In genomic region chr3:133092936-133093335, GRCm38 (mm10) we compare ENCODE assay signal across 9 mouse cellular contexts. TPM values are rescaled to one million over a fixed set of nuclear protein-coding genes. Genes with fewer than 3 reads are reported as not detected.
DNase-seq lines count a peak whose midpoint lies in the region; ATAC-seq lines count a peak whose summit lies in the region.
"Had no signal": no experiment of that assay in that cellular context is flagged by ENCODE, and none has a peak within 500 bp of the region (broad histone marks: within the 10 kb centered on the region; RNA-seq: fewer than 3 reads in every experiment).

No protein-coding gene starts in this region.

- peak overlapping the region; percentile 68 for H3K4me3 ChIP-seq in kidney, embryonic 14.5 days (ENCODE audit: low read length)
- peak overlapping the region; percentile 78 for H3K4me3 ChIP-seq in embryonic facial prominence, embryonic 15.5 days (replicated peaks)
- peak overlapping the region; percentile 73 for H3K4me3 ChIP-seq in limb, embryonic 12.5 days (replicated peaks)
- H3K4me3 ChIP-seq in neural tube, embryonic 12.5 days, result no peak overlapping the region

- WGBS in kidney, embryonic 14.5 days, result 81% methylated on average over 1 of the region's 1 CpGs
- 81% methylated on average over 1 of the region's 1 CpGs for WGBS in embryonic facial prominence, embryonic 15.5 days
- 89% methylated on average over 1 of the region's 1 CpGs for WGBS in limb, embryonic 12.5 days
- 91% methylated on average over 1 of the region's 1 CpGs for WGBS in neural tube, embryonic 12.5 days

- peak overlapping the region; percentile 54 for H3K4me2 ChIP-seq in kidney, embryonic 14.5 days (replicated peaks; ENCODE audit: low read depth, low read length)
- peak overlapping the region; percentile 47 for H3K4me2 ChIP-seq in embryonic facial prominence, embryonic 15.5 days (replicated peaks)
- H3K4me2 ChIP-seq in limb, embryonic 12.5 days, result peak overlapping the region; percentile 69
- peak overlapping the region; percentile 69 for H3K4me2 ChIP-seq in neural tube, embryonic 12.5 days (replicated peaks)

- no peaks in the 10 kb centered on the region for H3K27me3 ChIP-seq in kidney, embryonic 14.5 days (ENCODE audit: control insufficient read depth, insufficient read depth, low read length)
- H3K27me3 ChIP-seq in embryonic facial prominence, embryonic 15.5 days, result no peaks in the 10 kb centered on the region
- no peaks in the 10 kb centered on the region for H3K27me3 ChIP-seq in limb, embryonic 12.5 days
- H3K27me3 ChIP-seq in neural tube, embryonic 12.5 days (replicated peaks), result no peaks in the 10 kb centered on the region

- peaks cover 14% of the 10 kb centered on the region; the same call in 1 of the 2 replicates for H3K4me1 ChIP-seq in kidney, embryonic 14.5 days (ENCODE audit: control insufficient read depth, insufficient read depth, low read length)
- H3K4me1 ChIP-seq in embryonic facial prominence, embryonic 15.5 days, result peaks cover 22% of the 10 kb centered on the region
- peaks cover 20% of the 10 kb centered on the region for H3K4me1 ChIP-seq in limb, embryonic 12.5 days (replicated peaks)
- H3K4me1 ChIP-seq in neural tube, embryonic 12.5 days, result peaks cover 22% of the 10 kb centered on the region

- peak overlapping the region; percentile 96; the same call in 1 of the 2 replicates for H3K9ac ChIP-seq in kidney, embryonic 14.5 days (ENCODE audit: low read depth, low read length)
- no peak overlapping the region for H3K9ac ChIP-seq in embryonic facial prominence, embryonic 15.5 days
- H3K9ac ChIP-seq in limb, embryonic 12.5 days (replicated peaks), result no peak overlapping the region
- no peak overlapping the region for H3K9ac ChIP-seq in neural tube, embryonic 12.5 days

- no peak for ATAC-seq in kidney, embryonic 14.5 days (ENCODE audit: low FRiP score, low TSS enrichment)
- ATAC-seq in embryonic facial prominence, embryonic 15.5 days (ENCODE audit: insufficient number of reproducible peaks, low FRiP score, low TSS enrichment, low read depth), result no peak
- ATAC-seq in limb, embryonic 12.5 days (ENCODE audit: insufficient number of reproducible peaks, insufficient read depth, low FRiP score, low TSS enrichment, low read depth), result no peak
- no peak for ATAC-seq in neural tube, embryonic 12.5 days (ENCODE audit: low FRiP score, low read depth)

- no peak overlapping the region for H3K27ac ChIP-seq in kidney, embryonic 14.5 days (ENCODE audit: low read depth, low read length)
- H3K27ac ChIP-seq in embryonic facial prominence, embryonic 15.5 days (replicated peaks), result no peak overlapping the region
- no peak overlapping the region for H3K27ac ChIP-seq in limb, embryonic 12.5 days
- no peak overlapping the region for H3K27ac ChIP-seq in neural tube, embryonic 12.5 days

- no peaks in the 10 kb centered on the region for H3K9me3 ChIP-seq in kidney, embryonic 14.5 days (ENCODE audit: control insufficient read depth, low read length)
- H3K9me3 ChIP-seq in embryonic facial prominence, embryonic 15.5 days (replicated peaks), result no peaks in the 10 kb centered on the region
- H3K9me3 ChIP-seq in limb, embryonic 12.5 days, result no peaks in the 10 kb centered on the region
- no peaks in the 10 kb centered on the region for H3K9me3 ChIP-seq in neural tube, embryonic 12.5 days

- H3K36me3 ChIP-seq in kidney, embryonic 14.5 days (ENCODE audit: control insufficient read depth, insufficient read depth, low read length), result peaks cover 7% of the 10 kb centered on the region; the same call in 1 of the 2 replicates
- peaks cover 8% of the 10 kb centered on the region; the same call in 1 of the 2 replicates for H3K36me3 ChIP-seq in embryonic facial prominence, embryonic 15.5 days
- peaks cover 9% of the 10 kb centered on the region; the same call in 1 of the 2 replicates for H3K36me3 ChIP-seq in limb, embryonic 12.5 days
- peaks cover 2% of the 10 kb centered on the region for H3K36me3 ChIP-seq in neural tube, embryonic 12.5 days

- DNase-seq in kidney, adult 18-20 months, result no peak
- no peak for DNase-seq in thymus, postnatal 36 days
- DNase-seq in left cerebral cortex, adult 18-20 months (ENCODE audit: low spot score in 2 of 2), result no peak
- no peak for DNase-seq in spleen, adult 12 weeks (ENCODE audit: low spot score)
- DNase-seq: lung, postnatal 10 days had no signal

RNA-seq across cellular contexts. Expression of gene Gstcd, which starts 1.1 kb away (rescaled TPM):
- polyA plus RNA-seq in kidney, embryonic 14.5 days (2014; fragmentation: Nextera tagmentation; extraction: Ambion mirVana), result 9.6 and 12.5 TPM in 2 replicates
- 6.1 and 6.8 TPM in 2 replicates for polyA plus RNA-seq in embryonic facial prominence, embryonic 15.5 days (2015; fragmentation: Nextera tagmentation; extraction: Ambion mirVana)
- 8.6 and 9.3 TPM in 2 replicates for polyA plus RNA-seq in limb, embryonic 12.5 days (2016; fragmentation: Nextera tagmentation; extraction: Ambion mirVana)
- 4.9 and 7.4 TPM in 2 replicates for polyA plus RNA-seq in neural tube, embryonic 12.5 days (2016; fragmentation: Nextera tagmentation; extraction: Ambion mirVana)
- 10 to 100 TPM in 1 of 2 experiments, 1 to 10 TPM in 1; 9.4 to 11.4 TPM for total RNA-seq in left cerebral cortex, adult 18-20 months (2021)

RNA-seq across cellular contexts. Expression of gene Ints12, which starts 1.3 kb away (rescaled TPM):
- polyA plus RNA-seq in kidney, embryonic 14.5 days (2014; fragmentation: Nextera tagmentation; extraction: Ambion mirVana), result 20.7 and 27.1 TPM in 2 replicates
- polyA plus RNA-seq in embryonic facial prominence, embryonic 15.5 days (2015; fragmentation: Nextera tagmentation; extraction: Ambion mirVana), result 19.7 and 19.8 TPM in 2 replicates
- 24.0 and 25.9 TPM in 2 replicates for polyA plus RNA-seq in limb, embryonic 12.5 days (2016; fragmentation: Nextera tagmentation; extraction: Ambion mirVana)
- polyA plus RNA-seq in neural tube, embryonic 12.5 days (2016; fragmentation: Nextera tagmentation; extraction: Ambion mirVana), result 22.7 and 23.5 TPM in 2 replicates
- total RNA-seq in left cerebral cortex, adult 18-20 months (2021), result 10 to 100 TPM; 14.1 to 14.8 TPM
